Mouse (Mus musculus) hindbrain, embryonic 16.5 days (tissue): ENCODE measurements at regions not wholly inside any gene's neighbourhood (a gene's known extent, or its start where the extent isn't known, plus 50 kb on each side); places are given as distances from the start of the nearest gene placed in this dataset.

ENCODE experiments used
- ATAC-seq: fragments of 200-750 bp; cut with Nextera tagmentation; 2 replicates; pipeline ENCODE4 v1.8.0; 2017; ENCODE audit warnings: moderate TSS enrichment, moderate library complexity
- H3K27ac ChIP-seq: fragments of 300-500 bp; sonication (generic); 2 replicates; pipeline ENCODE4 v1.5.1; 2014; ENCODE audit warnings: low read depth, mild to moderate bottlenecking, control low read depth, low read length, moderate library complexity
- H3K27me3 ChIP-seq: fragments of 300-500 bp; sonication (generic); replicated peaks from 2 replicates; pipeline ENCODE4 v1.6.1; 2014; ENCODE audit warnings: low read length; ENCODE audit not compliant: control insufficient read depth, insufficient read depth
- H3K36me3 ChIP-seq: fragments of 300-500 bp; sonication (generic); 2 replicates; pipeline ENCODE4 v1.6.1; 2014; ENCODE audit warnings: mild to moderate bottlenecking, low read length, moderate library complexity, mixed read lengths; ENCODE audit not compliant: control insufficient read depth, insufficient read depth
- H3K4me1 ChIP-seq: fragments of 300-500 bp; sonication (generic); 2 replicates; pipeline ENCODE4 v1.6.1; 2014; ENCODE audit warnings: low read depth, low read length; ENCODE audit not compliant: control insufficient read depth, insufficient read depth
- H3K4me2 ChIP-seq: fragments of 300-500 bp; sonication (generic); 2 replicates; pipeline ENCODE4 v1.6.1; 2014; ENCODE audit warnings: mild to moderate bottlenecking, low read length, control low read depth, moderate library complexity
- H3K4me3 ChIP-seq: fragments of 300-500 bp; sonication (generic); 2 replicates; pipeline ENCODE4 v1.5.1; 2014; ENCODE audit warnings: mild to moderate bottlenecking, low read length, control low read depth, moderate library complexity
- H3K9ac ChIP-seq: fragments of 300-500 bp; sonication (generic); 2 replicates; pipeline ENCODE4 v1.6.1; 2014; ENCODE audit warnings: low read depth, mild to moderate bottlenecking, control low read depth, low read length, moderate library complexity
- H3K9me3 ChIP-seq: fragments of 300-500 bp; sonication (generic); 2 replicates; pipeline ENCODE4 v1.6.1; 2014; ENCODE audit warnings: mild to moderate bottlenecking, low read length, moderate library complexity; ENCODE audit not compliant: control insufficient read depth
- WGBS: fragments of 180-500 bp; shearing (Covaris S2); extraction: QIAGEN DNeasy Blood & Tissue Kit; methylation state at CpG from one replicate; pipeline ENCODE4 v1.1.7; 2014; 5-methylcytosine and 5-hydroxymethylcytosine counted together

DNA sequence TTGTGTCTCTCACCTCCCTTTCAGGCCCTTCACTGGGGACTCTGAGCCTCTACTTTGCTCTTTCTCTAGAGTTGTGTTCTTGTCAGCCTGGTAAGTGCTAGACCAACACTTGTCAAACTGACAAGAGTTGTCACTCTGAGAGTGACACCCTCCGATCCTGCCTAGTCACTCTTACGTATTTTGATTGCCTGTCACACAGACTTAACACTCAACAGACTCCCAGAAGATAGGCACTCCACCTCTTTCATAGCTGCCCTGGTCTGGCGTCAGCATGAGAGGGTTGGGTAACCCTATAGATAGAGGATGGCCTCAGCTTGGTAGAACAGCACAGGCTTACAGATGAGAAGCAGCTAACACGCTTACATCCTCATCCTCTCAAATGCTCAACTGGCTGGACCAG lies 62.0 kb upstream of the Eomes start:
- no peak overlapping the region for H3K27ac ChIP-seq
- ATAC-seq: no peak

GRCm38 (mm10) chr9:118416475-118416874 lies 61.5 kb upstream of the Eomes start:
- H3K36me3 ChIP-seq: no peaks in the 10 kb centered on the region
- H3K9ac ChIP-seq: no peak overlapping the region
- H3K9me3 ChIP-seq: no peaks in the 10 kb centered on the region
- H3K4me1 ChIP-seq: no peaks in the 10 kb centered on the region
- no peak for ATAC-seq
- H3K4me2 ChIP-seq: no peak overlapping the region
- H3K27ac ChIP-seq: no peak overlapping the region
- H3K4me3 ChIP-seq: no peak overlapping the region
- H3K27me3 ChIP-seq: no peaks in the 10 kb centered on the region
- WGBS: 87% methylated on average over 6 of the region's 6 CpGs

More for the DNA sequence above, 62.0 kb upstream of the Eomes start:
- H3K9ac ChIP-seq: no peak overlapping the region
- no peaks in the 10 kb centered on the region for H3K27me3 ChIP-seq
- H3K36me3 ChIP-seq: no peaks in the 10 kb centered on the region
- no peak overlapping the region for H3K4me3 ChIP-seq
- H3K9me3 ChIP-seq: no peaks in the 10 kb centered on the region
- no peak overlapping the region for H3K4me2 ChIP-seq
- 88% methylated on average over 4 of the region's 4 CpGs for WGBS
- H3K4me1 ChIP-seq: no peaks in the 10 kb centered on the region

GRCm38 (mm10) chr9:118424344-118424743 lies 53.7 kb upstream of the Eomes start:
- Histone ChIP-seq H3K9ac (no peak overlapping the region), H3K4me1 (no peaks in the 10 kb centered on the region), H3K27me3 (no peaks in the 10 kb centered on the region), H3K9me3 (no peaks in the 10 kb centered on the region), H3K4me3 (no peak overlapping the region), H3K27ac (no peak overlapping the region), H3K36me3 (no peaks in the 10 kb centered on the region), H3K4me2 (no peak overlapping the region)
- WGBS: 79% methylated on average over 6 of the region's 6 CpGs
- no peak for ATAC-seq
